Mouse (Mus musculus): ENCODE measurements around the gene Src. TPM values are rescaled to one million over a fixed set of nuclear protein-coding genes. Genes with fewer than 3 reads are reported as not detected.
A peak's percentile ranks its signal among the peaks of the same experiment; 100 is the strongest.

Src gene
- total and polyA plus RNA-seq, 2 experiments = 1.3 to 5.6 TPM

- Histone ChIP-seq H3K36me3 (ENCODE audit: control insufficient read depth, insufficient read depth, low read length) (no peaks in the 10 kb centered on the region), H3K9ac (ENCODE audit: low read depth, low read length) (no peak overlapping the region), H3K79me2 (ENCODE audit: control insufficient read depth, insufficient read depth, low read length) (no peaks in the 10 kb centered on the region), H3K27me3 (ENCODE audit: control insufficient read depth, insufficient read depth, low read length) (no peaks in the 10 kb centered on the region), H3K4me3 (ENCODE audit: insufficient read depth, low read depth, low read length) (no peak overlapping the region; the same call in 1 of the 2 replicates), H3K4me1 (ENCODE audit: control insufficient read depth, insufficient read depth, low read length) (no peaks in the 10 kb centered on the region; the same call in none of the 2 replicates), H3K27ac (replicated peaks; ENCODE audit: insufficient read depth, low read depth, low read length) (peak overlapping the region; percentile 10; the same call in 1 of the 2 replicates)
- DNase-seq (ENCODE audit: extremely low read depth, low read depth, low spot score) = no peak
- no peak for TF ChIP-seq CTCF (IDR thresholded peaks at IDR 0.05; ENCODE audit: low read depth, low read length)
- TF ChIP-seq POLR2A (IDR thresholded peaks at IDR 0.05; ENCODE audit: extremely low read depth, insufficient read depth, low read length) = no peak
- WGBS = 43% methylated on average over 11 of the region's 11 CpGs
Observed at GRCm38 (mm10) chr2:157422854-157423705, 4.8 kb downstream of the Src start.

- TF ChIP-seq POLR2A (IDR thresholded peaks at IDR 0.05; ENCODE audit: extremely low read depth, insufficient read depth, low read length) (no peak), CTCF (IDR thresholded peaks at IDR 0.05; ENCODE audit: low read depth, low read length) (no peak)
- no peaks in the 10 kb centered on the region; the same call in none of the 2 replicates for H3K4me1 ChIP-seq (ENCODE audit: control insufficient read depth, insufficient read depth, low read length)
- 11% methylated on average over 18 of the region's 21 CpGs for WGBS
Observed at GRCm38 (mm10) chr2:157423706-157424125, 5.5 kb downstream of the Src start.

GRCm38 (mm10) chr2:157424126-157424903 lies 6.1 kb downstream of the Src start:
- Histone ChIP-seq H3K9ac (ENCODE audit: low read depth, low read length) (peak overlapping the region; percentile 77), H3K36me3 (ENCODE audit: control insufficient read depth, insufficient read depth, low read length) (no peaks in the 10 kb centered on the region), H3K27me3 (ENCODE audit: control insufficient read depth, insufficient read depth, low read length) (no peaks in the 10 kb centered on the region), H3K27ac (replicated peaks; ENCODE audit: insufficient read depth, low read depth, low read length) (no peak overlapping the region), H3K4me3 (ENCODE audit: insufficient read depth, low read depth, low read length) (peak overlapping the region; percentile 50; the same call in 1 of the 2 replicates), H3K79me2 (ENCODE audit: control insufficient read depth, insufficient read depth, low read length) (no peaks in the 10 kb centered on the region), H3K4me1 (ENCODE audit: control insufficient read depth, insufficient read depth, low read length) (no peaks in the 10 kb centered on the region; the same call in none of the 2 replicates)
- 5% methylated on average over 47 of the region's 98 CpGs for WGBS
- TF ChIP-seq CTCF (IDR thresholded peaks at IDR 0.05; ENCODE audit: low read depth, low read length) (no peak), POLR2A (IDR thresholded peaks at IDR 0.05; ENCODE audit: extremely low read depth, insufficient read depth, low read length) (no peak)
- DNase-seq (ENCODE audit: extremely low read depth, low read depth, low spot score) = no peak

More at GRCm38 (mm10) chr2:157423706-157424125, 5.5 kb downstream of the Src start:
- no peak for DNase-seq (ENCODE audit: extremely low read depth, low read depth, low spot score)
- Histone ChIP-seq H3K4me3 (ENCODE audit: insufficient read depth, low read depth, low read length) (peak overlapping the region; percentile 50), H3K9ac (ENCODE audit: low read depth, low read length) (peak overlapping the region; percentile 77), H3K27me3 (ENCODE audit: control insufficient read depth, insufficient read depth, low read length) (no peaks in the 10 kb centered on the region), H3K36me3 (ENCODE audit: control insufficient read depth, insufficient read depth, low read length) (no peaks in the 10 kb centered on the region), H3K27ac (replicated peaks; ENCODE audit: insufficient read depth, low read depth, low read length) (peak overlapping the region; percentile 10; the same call in 1 of the 2 replicates), H3K79me2 (ENCODE audit: control insufficient read depth, insufficient read depth, low read length) (no peaks in the 10 kb centered on the region)

GRCm38 (mm10) chr2:157424904-157425642 lies 6.8 kb downstream of the Src start:
- no peak for TF ChIP-seq CTCF (IDR thresholded peaks at IDR 0.05; ENCODE audit: low read depth, low read length)
- no peak for TF ChIP-seq POLR2A (IDR thresholded peaks at IDR 0.05; ENCODE audit: extremely low read depth, insufficient read depth, low read length)
- Histone ChIP-seq H3K79me2 (ENCODE audit: control insufficient read depth, insufficient read depth, low read length) (no peaks in the 10 kb centered on the region), H3K4me1 (ENCODE audit: control insufficient read depth, insufficient read depth, low read length) (no peaks in the 10 kb centered on the region; the same call in none of the 2 replicates), H3K27me3 (ENCODE audit: control insufficient read depth, insufficient read depth, low read length) (no peaks in the 10 kb centered on the region), H3K36me3 (ENCODE audit: control insufficient read depth, insufficient read depth, low read length) (no peaks in the 10 kb centered on the region), H3K27ac (replicated peaks; ENCODE audit: insufficient read depth, low read depth, low read length) (0 out of 2 replicates have a peak overlapping the region, but pooled peaks have one; percentile 27), H3K9ac (ENCODE audit: low read depth, low read length) (peak overlapping the region; percentile 77), H3K4me3 (ENCODE audit: insufficient read depth, low read depth, low read length) (peak overlapping the region; percentile 50; the same call in 1 of the 2 replicates)
- 39% methylated on average over 16 of the region's 16 CpGs for WGBS
- peak; percentile 33 for DNase-seq (ENCODE audit: extremely low read depth, low read depth, low spot score)

GRCm38 (mm10) chr2:157425643-157425988 lies 7.4 kb downstream of the Src start:
- TF ChIP-seq CTCF (IDR thresholded peaks at IDR 0.05; ENCODE audit: low read depth, low read length) = no peak
- WGBS = 79% methylated on average over 6 of the region's 6 CpGs
- Histone ChIP-seq H3K27me3 (ENCODE audit: control insufficient read depth, insufficient read depth, low read length) (no peaks in the 10 kb centered on the region), H3K79me2 (ENCODE audit: control insufficient read depth, insufficient read depth, low read length) (no peaks in the 10 kb centered on the region), H3K9ac (ENCODE audit: low read depth, low read length) (no peak overlapping the region), H3K27ac (replicated peaks; ENCODE audit: insufficient read depth, low read depth, low read length) (no peak overlapping the region), H3K36me3 (ENCODE audit: control insufficient read depth, insufficient read depth, low read length) (no peaks in the 10 kb centered on the region), H3K4me1 (ENCODE audit: control insufficient read depth, insufficient read depth, low read length) (no peaks in the 10 kb centered on the region; the same call in none of the 2 replicates), H3K4me3 (ENCODE audit: insufficient read depth, low read depth, low read length) (no peak overlapping the region)
- DNase-seq (ENCODE audit: extremely low read depth, low read depth, low spot score) = no peak
